Mouse (Mus musculus) T-helper 2 cell (primary cell): Measurements from ENCODE around the gene Dynlt1c.
"Not testable (repeated sequence)": the region's sequence is repeated elsewhere in the genome, so short reads cannot be mapped to it uniquely, and the experiment has no call there.

Experiments used
- in situ Hi-C: fragments of 300-600 bp; cut with MboI, MseI; formaldehyde crosslinking; loops from one replicate; pipeline ENCODE4 v1.15.1; 2025; ENCODE audit warnings: high pct_unique_total_duplicates

Gene Dynlt1c

GRCm38 (mm10) chr17:6617689-6618400 lies 16.4 kb downstream of the Dynlt1c start:
- in situ Hi-C loops: not testable (repeated sequence)

DNA sequence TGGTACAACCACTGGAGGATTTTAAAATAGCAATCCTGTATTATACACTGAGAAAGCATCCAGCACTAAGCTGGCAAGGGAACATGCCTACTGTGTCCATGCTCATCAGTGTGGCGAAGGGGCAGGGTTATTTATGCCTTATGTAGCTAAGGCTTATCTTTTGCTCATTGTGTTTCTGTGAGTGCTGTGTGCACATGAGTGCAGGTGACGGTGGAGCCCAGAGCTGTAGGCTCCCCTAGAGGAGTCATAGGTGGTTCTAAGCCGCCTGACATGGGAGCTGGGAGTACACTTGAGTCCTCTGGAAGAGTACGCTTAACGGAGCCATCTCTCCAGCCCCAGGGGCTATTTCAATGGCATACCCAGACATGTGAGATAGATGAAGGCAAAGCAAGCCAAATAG lies 17.8 kb downstream of the Dynlt1c start:
- in situ Hi-C loops: not testable (repeated sequence)

GRCm38 (mm10) chr17:6620035-6620434 lies 18.6 kb downstream of the Dynlt1c start:
- in situ Hi-C loops: not testable (repeated sequence)

DNA sequence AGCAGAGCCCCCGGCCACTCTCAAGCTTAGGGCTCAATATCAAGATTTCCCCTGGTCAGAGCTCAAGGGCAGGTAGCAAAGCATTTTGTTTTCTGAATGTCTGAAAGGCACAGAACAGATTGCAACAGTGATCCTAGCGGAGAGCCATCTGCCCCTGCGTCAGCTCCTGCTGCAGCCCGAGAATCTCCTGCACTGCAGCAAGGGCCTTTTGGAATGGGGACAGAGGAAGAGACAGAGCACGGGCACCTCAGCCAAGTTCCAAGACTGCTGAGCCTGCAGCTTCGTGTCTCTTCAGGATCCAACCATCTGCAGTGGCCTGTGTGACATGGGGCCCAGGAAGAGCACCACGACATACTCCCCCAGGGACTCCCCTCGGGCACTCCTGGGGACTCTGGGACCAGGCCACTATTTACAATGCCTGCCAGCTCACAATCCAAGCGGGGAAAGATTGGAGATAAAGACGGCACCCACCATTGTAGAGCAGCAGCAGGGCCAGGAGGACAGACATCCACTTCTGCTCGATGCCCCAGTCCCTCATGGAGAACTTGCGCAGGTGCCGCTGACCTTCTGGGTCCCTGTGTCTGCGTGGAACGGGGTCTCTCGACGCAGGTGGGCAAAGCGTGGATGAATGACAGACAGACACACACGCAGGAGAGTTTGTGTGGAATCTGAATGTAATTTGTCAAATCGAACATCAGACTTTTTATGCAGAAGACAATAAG lies 19.4 kb downstream of the Dynlt1c start:
- in situ Hi-C loops: not testable (repeated sequence)

DNA sequence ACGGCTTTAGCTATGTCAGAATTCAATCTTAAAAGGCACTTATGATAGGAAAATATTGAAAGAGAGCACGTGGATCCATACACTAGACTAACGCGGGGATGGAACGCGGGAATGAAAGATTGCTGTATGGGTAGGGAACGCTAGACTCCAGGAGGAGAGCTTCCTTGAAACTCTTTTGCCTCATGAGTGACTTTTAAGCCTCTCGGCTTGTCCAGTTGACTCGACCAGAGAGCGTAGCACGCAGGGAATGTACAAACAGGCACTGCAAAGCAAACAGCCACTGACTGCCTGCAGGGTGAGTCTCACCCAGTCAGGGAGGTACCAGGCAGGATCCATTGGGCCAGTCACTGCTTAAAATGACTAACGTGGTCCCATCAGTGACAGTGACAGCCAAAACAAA lies 20.5 kb downstream of the Dynlt1c start:
- in situ Hi-C loops: not testable (repeated sequence)

DNA sequence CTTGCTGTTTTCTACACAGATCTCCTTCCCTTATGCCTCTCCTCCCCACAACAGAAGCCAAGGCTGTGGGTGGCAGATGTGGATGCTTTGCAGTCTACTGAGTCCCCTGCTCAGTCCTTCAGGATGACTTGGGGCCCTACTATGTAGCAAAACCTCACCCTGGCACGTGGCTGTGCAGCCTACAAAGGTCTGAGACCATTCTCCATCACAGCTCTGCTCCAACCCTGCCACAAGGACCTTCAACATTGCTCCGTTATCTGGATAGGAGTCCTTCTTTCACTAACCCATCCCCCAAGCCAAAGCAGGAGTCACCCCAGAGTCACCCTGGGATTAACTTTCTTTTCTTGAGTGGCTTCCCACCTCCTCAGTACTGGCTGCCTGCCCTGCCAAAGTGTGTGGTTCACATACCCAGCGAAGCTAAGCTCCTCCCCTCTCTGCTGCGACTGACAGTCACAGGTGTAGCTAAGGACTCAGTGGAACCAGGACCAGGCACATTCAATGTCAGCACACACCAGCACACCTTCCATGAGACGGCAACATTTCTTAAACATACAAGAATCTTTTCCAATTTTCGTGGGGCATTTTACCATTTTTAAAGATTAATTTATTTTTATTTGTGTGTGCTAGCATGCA lies 23.6 kb downstream of the Dynlt1c start:
- in situ Hi-C loops: loop anchor here (5.0 kb wide), 2 partner anchors 168 to 333 kb away; no protein-coding TSS in a partner anchor

DNA sequence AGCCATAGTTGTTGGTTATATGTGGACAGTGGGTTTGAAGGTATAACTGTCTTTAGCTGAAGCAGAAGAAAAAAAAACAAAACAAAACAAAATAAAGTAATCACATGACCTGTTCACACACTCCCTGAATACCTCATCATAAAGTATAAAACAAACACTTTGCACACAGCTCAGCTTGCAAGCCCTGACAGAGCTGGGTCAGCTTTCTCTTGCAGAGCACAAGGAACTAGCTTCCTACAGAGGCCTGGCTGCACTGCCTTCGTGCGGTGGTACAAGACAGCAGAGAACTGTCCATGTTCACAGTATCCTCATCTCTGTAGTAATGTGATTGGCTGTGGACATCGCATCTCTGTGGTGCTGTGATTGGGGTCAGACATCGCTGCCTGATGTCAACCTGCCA lies 28.9 kb downstream of the Dynlt1c start:
- in situ Hi-C loops: not testable (repeated sequence)

GRCm38 (mm10) chr17:6632850-6633249 lies 31.4 kb downstream of the Dynlt1c start:
- in situ Hi-C loops: not testable (repeated sequence)

DNA sequence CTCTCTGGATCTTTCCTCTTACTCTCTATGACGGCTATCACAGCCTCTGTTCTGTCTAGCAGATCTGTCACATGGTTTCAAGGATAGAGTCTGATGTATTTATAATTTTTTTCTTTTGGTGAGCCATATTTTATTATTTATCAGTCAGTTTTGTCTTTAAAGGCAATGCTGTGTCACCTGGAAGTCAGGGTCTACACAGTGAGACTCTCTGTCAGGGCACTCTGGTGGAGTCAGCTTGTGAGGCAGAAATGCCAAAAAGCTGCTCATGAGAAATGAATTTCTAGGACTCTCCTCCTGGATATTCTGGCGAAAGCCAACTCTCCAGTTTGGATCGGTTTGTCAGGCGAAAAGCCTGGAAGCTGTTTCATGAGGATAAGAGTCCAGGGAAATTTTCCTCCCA lies 34.3 kb downstream of the Dynlt1c start:
- in situ Hi-C loops: not testable (repeated sequence)

- in situ Hi-C loops: no loop called here
These were observed 35.4 kb downstream of the Dynlt1c start for GRCm38 (mm10) chr17:6636861-6637260.

- in situ Hi-C loops: not testable (repeated sequence)
These were observed 36.0 kb downstream of the Dynlt1c start for GRCm38 (mm10) chr17:6637434-6637833.

- in situ Hi-C loops: not testable (repeated sequence)
These were observed 37.0 kb downstream of the Dynlt1c start for GRCm38 (mm10) chr17:6638444-6638843.

DNA sequence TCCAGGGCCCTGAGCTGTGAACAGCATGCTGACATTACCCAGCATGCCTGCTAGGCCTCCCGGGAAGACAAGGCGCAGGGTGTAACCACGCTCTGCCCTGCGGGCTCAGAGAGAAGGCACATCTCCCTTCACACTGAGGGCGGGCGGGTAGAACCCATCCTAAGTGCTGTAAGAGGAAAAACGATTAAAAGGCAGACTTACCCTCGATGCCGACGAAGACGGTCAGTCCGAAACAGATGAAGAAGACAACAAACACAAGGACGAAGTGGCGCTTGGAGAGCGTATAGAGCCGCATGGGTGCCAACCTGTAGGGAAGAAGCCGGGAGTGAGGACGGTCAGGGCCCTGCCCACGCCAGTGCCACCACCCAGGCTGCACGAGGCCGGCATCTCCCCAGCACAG lies 38.0 kb downstream of the Dynlt1c start:
- in situ Hi-C loops: not testable (repeated sequence)

DNA sequence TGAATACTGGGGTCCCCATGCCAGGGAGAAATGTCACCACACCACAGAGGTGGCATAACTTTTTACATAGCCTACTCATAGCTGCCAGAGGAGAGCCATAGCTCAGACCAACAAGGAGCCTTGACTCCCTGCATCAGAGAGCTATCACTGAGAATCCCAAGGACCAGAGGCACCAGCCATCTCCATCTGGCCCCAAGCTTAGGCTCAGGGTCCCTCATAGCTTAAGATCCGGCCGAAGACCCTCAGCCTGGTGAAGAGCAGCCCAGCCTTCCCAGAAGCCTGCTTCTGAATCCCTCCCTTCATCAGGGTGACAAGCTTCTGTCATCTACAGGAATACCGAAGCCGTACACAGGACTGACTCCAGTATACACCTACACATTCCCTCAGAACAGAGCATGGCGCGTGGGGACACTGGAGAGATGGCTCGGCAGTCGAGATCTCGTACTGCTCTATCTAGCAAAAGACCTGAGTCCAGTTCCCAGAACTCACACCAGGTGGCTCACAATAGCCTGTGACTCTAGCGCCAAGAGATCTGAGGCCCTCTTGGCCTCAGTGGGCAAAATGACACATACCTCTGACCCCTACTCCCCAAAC lies 38.7 kb downstream of the Dynlt1c start:
- in situ Hi-C loops: not testable (repeated sequence)

DNA sequence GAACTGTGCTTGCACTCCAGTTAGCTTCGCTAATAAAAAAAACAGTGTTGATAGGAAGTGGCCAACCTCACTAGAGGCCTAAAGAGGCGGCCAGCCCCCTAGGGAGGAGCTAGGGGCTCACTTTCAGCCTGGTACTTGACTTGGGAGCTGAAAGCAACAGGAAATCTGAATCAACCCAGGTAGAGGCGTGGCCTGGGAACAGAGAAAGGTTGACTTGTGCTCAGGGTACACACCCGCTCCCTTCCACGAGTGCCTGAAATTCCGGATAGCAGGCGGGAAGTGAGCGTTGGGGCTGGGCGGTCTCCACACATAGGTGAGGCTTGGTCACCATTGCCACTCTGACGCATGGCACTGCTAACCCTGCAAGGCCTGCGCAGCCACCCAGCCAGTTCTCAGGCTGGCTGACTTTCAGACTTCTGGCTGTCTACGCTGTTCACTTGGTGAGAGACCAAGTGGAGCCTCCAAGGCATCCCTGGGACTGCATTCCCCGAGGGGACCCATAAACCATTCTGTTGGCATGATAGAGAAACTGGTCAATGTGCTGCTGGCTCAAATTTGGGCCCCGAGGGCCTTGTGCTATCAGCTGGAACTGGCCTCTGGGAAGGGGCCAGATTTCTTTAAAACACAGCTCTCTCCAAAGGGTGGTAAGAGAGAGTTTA lies 39.4 kb downstream of the Dynlt1c start:
- in situ Hi-C loops: not testable (repeated sequence)

DNA sequence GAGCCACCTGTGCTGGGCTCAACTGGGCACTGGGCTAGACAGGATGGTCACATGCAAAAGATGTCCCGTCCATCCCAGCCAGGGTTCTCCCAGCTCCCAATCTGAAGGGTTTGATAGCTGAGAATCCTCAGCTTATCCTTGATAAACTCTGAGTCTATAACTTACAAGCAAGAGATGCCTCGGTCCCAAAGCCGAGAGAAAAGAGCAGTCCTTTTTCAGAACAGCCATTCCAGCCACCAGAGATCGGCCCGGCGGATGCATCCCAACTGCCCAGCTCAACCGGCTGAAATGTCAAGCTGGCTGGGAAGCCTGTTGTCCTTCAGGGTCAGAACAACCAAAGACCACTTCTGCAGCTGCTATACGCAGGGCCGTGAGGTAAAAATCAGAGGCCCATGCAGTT lies 42.7 kb downstream of the Dynlt1c start:
- in situ Hi-C loops: not testable (repeated sequence)

GRCm38 (mm10) chr17:6644673-6645072 lies 43.2 kb downstream of the Dynlt1c start:
- in situ Hi-C loops: not testable (repeated sequence)

DNA sequence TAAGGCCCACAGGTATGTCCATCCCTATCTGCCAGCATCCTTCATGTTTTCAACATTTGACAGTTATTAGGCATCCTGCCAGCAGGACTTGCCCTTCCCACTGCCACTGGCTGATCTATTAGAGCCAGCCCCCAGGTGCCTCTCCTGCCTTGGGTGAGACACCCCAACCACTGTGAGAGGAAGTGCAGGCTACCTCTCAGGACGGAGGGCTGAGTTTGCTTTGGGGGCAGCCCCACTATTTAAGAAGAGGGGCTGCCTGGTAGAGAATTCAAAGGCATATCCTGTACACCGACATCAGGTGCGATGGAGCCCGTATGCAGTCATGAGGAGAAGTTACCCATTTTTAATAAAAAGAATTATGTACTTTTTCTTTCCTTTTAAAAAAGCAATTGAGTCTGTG lies 44.2 kb downstream of the Dynlt1c start:
- in situ Hi-C loops: not testable (repeated sequence)

DNA sequence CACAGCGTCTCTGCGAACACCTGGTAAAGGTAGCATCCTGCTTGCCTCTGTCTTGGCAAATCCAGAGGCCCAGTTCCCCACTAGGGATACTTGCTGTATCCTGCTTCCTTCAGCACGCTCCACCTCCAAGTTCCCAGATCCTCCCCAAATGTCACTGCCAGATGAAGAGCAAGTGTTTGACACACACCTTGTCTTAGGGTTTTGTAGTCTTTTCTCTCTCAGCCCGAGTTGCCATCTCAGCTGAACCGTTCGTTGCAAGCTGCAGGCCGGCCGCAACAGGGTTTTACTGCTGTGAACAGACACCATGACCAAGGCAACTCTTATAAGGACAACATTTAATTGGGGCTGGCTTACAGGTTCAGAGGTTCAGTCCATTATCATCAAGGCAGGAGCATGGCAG lies 45.4 kb downstream of the Dynlt1c start:
- in situ Hi-C loops: not testable (repeated sequence)

GRCm38 (mm10) chr17:6647452-6647851 lies 46.0 kb downstream of the Dynlt1c start:
- in situ Hi-C loops: not testable (repeated sequence)

DNA sequence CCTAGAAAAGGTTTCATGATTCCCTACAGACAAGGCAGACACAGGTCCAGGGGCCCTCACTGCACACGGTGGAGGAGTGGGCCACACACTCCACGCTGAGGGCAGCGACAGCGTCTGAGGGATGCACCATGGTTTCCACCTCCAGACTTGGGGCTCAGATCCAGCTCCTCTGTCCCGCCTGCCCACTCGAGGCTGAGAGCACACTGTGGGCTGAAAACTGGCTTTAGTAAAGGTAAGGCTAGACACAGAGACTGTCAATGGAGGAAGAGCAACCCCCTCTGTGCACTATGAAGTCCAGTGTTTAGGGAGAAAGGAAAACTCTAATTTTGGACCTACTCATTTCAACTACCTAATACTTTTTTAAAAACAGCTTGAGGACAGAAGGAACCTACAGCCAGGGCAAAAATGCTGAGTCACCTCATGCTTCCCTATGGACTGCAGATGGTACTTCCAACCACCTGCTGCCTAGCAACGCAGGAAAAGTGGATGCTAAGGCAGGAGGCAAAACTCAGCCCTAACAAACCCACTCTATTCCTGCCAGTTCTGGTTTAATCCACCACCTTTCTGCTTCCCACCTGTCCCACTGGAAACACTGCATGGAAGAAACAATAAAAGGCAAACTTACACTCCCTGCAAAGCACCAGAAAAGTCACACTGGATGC lies 49.6 kb downstream of the Dynlt1c start:
- in situ Hi-C loops: loop anchor here (5.0 to 10.0 kb wide), 2 partner anchors 44 to 336 kb away; partner anchors contain the start of gene Dynlt1a
